Mouse (Mus musculus): ENCODE data around the gene Olfr446. TPM values are rescaled to one million over a fixed set of nuclear protein-coding genes. Genes with fewer than 3 reads are reported as not detected.

Olfr446 gene
- polyA plus RNA-seq (2015; fragmentation: Nextera tagmentation; extraction: Ambion mirVana) = not detected in 2 replicates

DNA sequence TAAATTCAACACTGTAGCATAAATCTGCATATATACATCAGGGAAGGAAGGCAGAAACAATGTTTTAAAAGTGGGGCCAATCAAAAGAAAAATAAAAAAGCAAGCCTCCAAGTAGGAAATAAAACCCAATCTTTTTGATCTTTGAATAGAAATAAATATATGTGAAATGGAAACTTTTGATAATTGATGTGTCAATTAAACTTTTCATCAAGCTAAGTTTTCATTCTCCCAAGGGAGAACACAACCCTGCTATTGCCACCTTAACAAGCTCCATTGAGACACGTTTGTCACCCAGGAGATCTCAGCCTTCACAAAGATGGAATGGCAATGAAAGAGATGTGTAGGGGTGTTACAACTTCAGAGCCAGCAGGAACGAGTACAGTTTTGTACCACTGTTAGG, at the start of gene Olfr446:
Gene Olfr446, plus strand, starts transcription at position 301 of the 400 bp plus-strand sequence.

DNA sequence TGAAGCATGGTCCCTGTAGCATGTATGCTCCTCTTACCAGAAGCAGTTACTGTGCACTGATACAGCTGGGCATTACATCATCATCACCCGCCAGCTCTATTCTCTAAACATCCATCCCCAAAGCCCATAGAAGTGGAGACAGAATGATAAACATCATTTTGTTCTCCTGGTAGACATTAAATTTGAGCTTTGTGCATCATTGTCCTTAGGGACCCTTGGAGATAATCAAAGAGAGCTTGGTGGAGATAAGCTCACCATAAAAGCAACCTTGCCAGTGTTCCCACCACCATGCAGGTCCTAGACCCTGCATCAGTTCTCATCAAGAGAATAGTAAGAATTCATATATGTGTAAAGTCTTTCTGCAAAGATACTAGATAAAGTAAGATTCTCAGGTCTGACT, 31.0 kb upstream of the Olfr446 start, which contains the start of gene Olfr448:
Gene Olfr448, plus strand, starts transcription at position 301 of the 400 bp plus-strand sequence.

DNA sequence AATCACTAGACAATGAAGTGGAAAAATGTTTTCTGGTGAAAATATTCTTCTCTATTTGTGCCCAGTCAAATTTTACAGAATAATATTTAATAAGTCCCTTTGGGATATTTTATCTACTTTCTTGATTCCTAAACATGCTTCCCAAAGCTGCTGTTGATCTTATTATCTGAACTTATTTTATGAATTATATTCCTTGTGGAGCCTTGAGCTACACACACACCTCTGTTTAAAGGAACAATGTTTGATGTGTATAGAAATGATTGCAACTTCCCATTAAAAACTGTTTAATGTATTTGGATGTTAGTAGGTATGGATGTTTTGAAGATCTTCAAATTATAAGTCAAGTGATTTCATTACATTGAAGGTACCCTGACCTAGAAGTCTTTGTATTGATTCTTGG, 12.6 kb upstream of the Olfr446 start, which contains the start of gene Olfr447:
Gene Olfr447, plus strand, starts transcription at position 301 of the 400 bp plus-strand sequence.

DNA sequence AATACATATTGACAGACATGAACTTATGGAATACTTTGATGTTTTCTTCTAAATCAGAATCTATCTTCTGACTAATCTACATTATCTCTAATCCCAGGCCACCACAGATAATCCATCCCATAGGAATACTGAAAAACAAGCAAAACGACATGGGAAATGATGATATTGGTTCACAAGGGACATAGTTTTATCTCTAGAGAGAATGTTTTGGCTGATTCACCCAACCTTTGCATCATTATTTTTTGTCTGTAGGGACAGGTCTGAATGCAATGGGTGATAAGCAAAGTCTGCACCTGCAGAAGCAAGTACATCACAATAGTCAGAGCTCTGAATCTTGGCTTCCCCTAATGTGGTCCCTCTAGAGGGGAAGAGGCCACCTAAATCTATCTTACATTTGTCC, 27.6 kb downstream of the Olfr446 start, which contains the start of gene Olfr444:
Gene Olfr444, plus strand, starts transcription at position 301 of the 400 bp plus-strand sequence.

Other genes with a start within 250 kb of the Olfr446 start
- 59.8 and 62.1 TPM in 2 replicates for gene Tcaf1, start 211.3 kb upstream of the Olfr446 start, polyA plus RNA-seq (2015; fragmentation: Nextera tagmentation; extraction: Ambion mirVana)
- gene Olfr453, start 182.0 kb upstream of the Olfr446 start, polyA plus RNA-seq (2015; fragmentation: Nextera tagmentation; extraction: Ambion mirVana) = not detected in 2 replicates
- gene Olfr38, start 165.0 kb upstream of the Olfr446 start, polyA plus RNA-seq (2015; fragmentation: Nextera tagmentation; extraction: Ambion mirVana) = not detected in 2 replicates
- not detected in 2 replicates for gene Olfr452, start 136.3 kb upstream of the Olfr446 start, polyA plus RNA-seq (2015; fragmentation: Nextera tagmentation; extraction: Ambion mirVana)
- gene Olfr450, start 109.4 kb upstream of the Olfr446 start, polyA plus RNA-seq (2015; fragmentation: Nextera tagmentation; extraction: Ambion mirVana) = not detected in 2 replicates
- not detected in 2 replicates for gene Olfr449, start 87.0 kb upstream of the Olfr446 start, polyA plus RNA-seq (2015; fragmentation: Nextera tagmentation; extraction: Ambion mirVana)
- gene Olfr448, start 30.9 kb upstream of the Olfr446 start, polyA plus RNA-seq (2015; fragmentation: Nextera tagmentation; extraction: Ambion mirVana) = not detected in 2 replicates
- gene Olfr447, start 12.5 kb upstream of the Olfr446 start, polyA plus RNA-seq (2015; fragmentation: Nextera tagmentation; extraction: Ambion mirVana) = not detected in 2 replicates
- not detected in 2 replicates for gene Olfr444, start 27.7 kb downstream of the Olfr446 start, polyA plus RNA-seq (2015; fragmentation: Nextera tagmentation; extraction: Ambion mirVana)
- gene Olfr441, start 185.0 kb downstream of the Olfr446 start, polyA plus RNA-seq (2015; fragmentation: Nextera tagmentation; extraction: Ambion mirVana) = not detected in 2 replicates
- gene Olfr237-ps1, start 225.2 kb downstream of the Olfr446 start, polyA plus RNA-seq (2015; fragmentation: Nextera tagmentation; extraction: Ambion mirVana) = not detected in 2 replicates
- not detected in 2 replicates for gene Olfr437, start 241.9 kb downstream of the Olfr446 start, polyA plus RNA-seq (2015; fragmentation: Nextera tagmentation; extraction: Ambion mirVana)